13 mouse cellular contexts compared by ENCODE assay signal in the genomic region with DNA sequence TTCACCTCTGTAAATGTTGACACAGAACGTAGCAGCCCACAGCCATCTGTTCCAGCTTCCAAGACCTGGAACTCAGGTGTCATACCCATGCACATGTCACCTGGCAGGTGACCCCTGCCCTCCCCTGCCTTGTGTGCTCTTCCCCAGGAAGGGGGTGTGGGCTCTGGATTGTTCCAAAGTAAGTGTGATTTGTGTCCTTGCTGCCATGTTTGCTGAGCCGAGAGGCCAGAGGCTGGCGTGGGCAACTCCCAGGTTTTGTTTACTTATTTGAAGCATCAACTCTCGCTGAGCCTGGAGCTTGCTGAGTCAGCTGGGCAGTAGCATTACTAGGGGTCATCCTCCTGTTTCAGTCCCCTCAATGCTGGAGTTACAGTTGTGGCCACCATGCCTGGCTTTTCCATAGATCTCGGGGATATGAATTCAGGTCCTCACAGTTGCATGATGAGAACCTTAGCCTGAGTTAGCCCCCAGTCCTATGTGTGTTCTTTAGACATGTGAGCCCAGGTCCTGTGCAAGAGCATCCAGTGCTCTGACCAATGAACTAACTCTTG. TPM values are rescaled to one million over a fixed set of nuclear protein-coding genes. Genes with fewer than 3 reads are reported as not detected.
DNase-seq lines count a peak whose midpoint lies in the region; ATAC-seq and TF ChIP-seq lines count a peak whose summit lies in the region.
"Had no signal": no experiment of that assay in that cellular context is flagged by ENCODE, and none has a peak within 500 bp of the region (broad histone marks: within the 10 kb centered on the region; RNA-seq: fewer than 3 reads in every experiment).

TSS of gene Gm48552 (plus strand) at position 501 of the 551 bp plus-strand sequence.

- H3K4me1 ChIP-seq in forebrain, embryonic 13.5 days: peaks cover 28% of the 10 kb centered on the region
- peaks cover 17% of the 10 kb centered on the region for H3K4me1 ChIP-seq in forebrain, embryonic 16.5 days (replicated peaks; ENCODE audit: control insufficient read depth, insufficient read depth, low read length)
- H3K4me1 ChIP-seq in intestine, embryonic 15.5 days (replicated peaks): peaks cover 25% of the 10 kb centered on the region
- peaks cover 3% of the 10 kb centered on the region; the same call in 1 of the 2 replicates for H3K4me1 ChIP-seq in intestine, postnatal 0 days (replicated peaks; ENCODE audit: control insufficient read depth, insufficient read depth, low read length)
- H3K4me1 ChIP-seq in CH12.LX (ENCODE audit: control insufficient read depth in 1 of 2, insufficient read depth in 2 of 2): peaks cover 6 to 14% of the 10 kb centered on the region in 2 experiments
- H3K4me1 ChIP-seq in limb, embryonic 13.5 days: peaks cover 23% of the 10 kb centered on the region

- WGBS in forebrain, embryonic 13.5 days: 88% methylated on average over 5 of the region's 5 CpGs
- WGBS in forebrain, embryonic 16.5 days: 88% methylated on average over 5 of the region's 5 CpGs
- WGBS in intestine, embryonic 15.5 days: 58% methylated on average over 5 of the region's 5 CpGs
- 47% methylated on average over 5 of the region's 5 CpGs for WGBS in intestine, postnatal 0 days
- WGBS in limb, embryonic 13.5 days: 87% methylated on average over 5 of the region's 5 CpGs

- in situ Hi-C loops in CH12.LX (cut with MboI; ENCODE audit: low pct_ligation_motif_present, low pct_unique_long_range_greater_than_20kb, low sequenced_read_pairs): no loop called here

- peaks cover 48% of the 10 kb centered on the region for H3K36me3 ChIP-seq in forebrain, embryonic 13.5 days (ENCODE audit: poor library complexity, severe bottlenecking)
- H3K36me3 ChIP-seq in forebrain, embryonic 16.5 days (ENCODE audit: control insufficient read depth, insufficient read depth): peaks cover 17% of the 10 kb centered on the region
- peaks cover 24% of the 10 kb centered on the region for H3K36me3 ChIP-seq in intestine, embryonic 15.5 days
- H3K36me3 ChIP-seq in intestine, postnatal 0 days (ENCODE audit: control insufficient read depth, insufficient read depth): peaks cover 34% of the 10 kb centered on the region
- peaks cover 49 to 67% of the 10 kb centered on the region in 2 experiments for H3K36me3 ChIP-seq in CH12.LX (replicated peaks in 1 of 2; ENCODE audit: control insufficient read depth in 1 of 2, insufficient read depth in 1 of 2, low read length in 1 of 2)
- H3K36me3 ChIP-seq in limb, embryonic 13.5 days: peaks cover 37% of the 10 kb centered on the region

- H3K79me2 ChIP-seq in CH12.LX (replicated peaks; ENCODE audit: control insufficient read depth, extremely low read depth, insufficient read depth, poor library complexity, severe bottlenecking): peaks cover 19% of the 10 kb centered on the region

- no peak for ATAC-seq in forebrain, embryonic 13.5 days
- no peak for ATAC-seq in forebrain, embryonic 16.5 days
- no peak for ATAC-seq in intestine, embryonic 15.5 days
- ATAC-seq in intestine, postnatal 0 days: no peak
- no peak for ATAC-seq in limb, embryonic 13.5 days (ENCODE audit: low FRiP score, low read depth)

- TF ChIP-seq CTCF in intestine, postnatal 0 days (IDR thresholded peaks at IDR 0.05; ENCODE audit: low read depth): no peak
- TF ChIP-seq CTCF in CH12.LX (conservative IDR thresholded peaks at IDR 0.05 in 1 of 2, IDR thresholded peaks at IDR 0.05 in 1 of 2; ENCODE audit: low read depth in 2 of 2, low read length in 2 of 2): no peak

- no peaks in the 10 kb centered on the region for H3K27me3 ChIP-seq in forebrain, embryonic 13.5 days
- H3K27me3 ChIP-seq in forebrain, embryonic 16.5 days (replicated peaks; ENCODE audit: control insufficient read depth, insufficient read depth, low read length): no peaks in the 10 kb centered on the region
- no peaks in the 10 kb centered on the region for H3K27me3 ChIP-seq in intestine, embryonic 15.5 days (replicated peaks)
- H3K27me3 ChIP-seq in intestine, postnatal 0 days (replicated peaks; ENCODE audit: control insufficient read depth, insufficient read depth, low read length): no peaks in the 10 kb centered on the region
- no peaks in the 10 kb centered on the region for H3K27me3 ChIP-seq in CH12.LX (replicated peaks)
- no peaks in the 10 kb centered on the region for H3K27me3 ChIP-seq in limb, embryonic 13.5 days

- DNase-seq in CH12.LX (ENCODE audit: extremely low read depth): no peak
- DNase-seq in T-cell, adult 2 months (ENCODE audit: low spot score): no peak
- no peak for DNase-seq in adrenal gland, postnatal 4 days (ENCODE audit: low spot score in 2 of 2)
- DNase-seq: cerebellum, adult 11-12 months; layer of hippocampus, postnatal 36 days; thymus, postnatal 14 days had no signal

- no peak for TF ChIP-seq EP300 in CH12.LX (IDR thresholded peaks at IDR 0.05; ENCODE audit: low read length)

- H3K4me3 ChIP-seq in forebrain, embryonic 13.5 days: no peak within 1 kb of the TSS
- H3K4me3 ChIP-seq in forebrain, embryonic 16.5 days (replicated peaks; ENCODE audit: low read length): no peak within 1 kb of the TSS
- H3K4me3 ChIP-seq in intestine, embryonic 15.5 days (replicated peaks): no peak within 1 kb of the TSS
- H3K4me3 ChIP-seq in intestine, postnatal 0 days (ENCODE audit: low read depth, low read length): no peak within 1 kb of the TSS
- no peak within 1 kb of the TSS for H3K4me3 ChIP-seq in CH12.LX (replicated peaks in 1 of 3; ENCODE audit: low read depth in 2 of 3, low read length in 2 of 3, poor library complexity in 1 of 3)
- no peak within 1 kb of the TSS for H3K4me3 ChIP-seq in limb, embryonic 13.5 days

- TF ChIP-seq POLR2A in CH12.LX (IDR thresholded peaks at IDR 0.05; ENCODE audit: low read depth, low read length): 0 out of 2 replicates have a peak, but pooled peaks have one; percentile 4

- H3K9me3 ChIP-seq in forebrain, embryonic 13.5 days (replicated peaks): no peaks in the 10 kb centered on the region
- H3K9me3 ChIP-seq in forebrain, embryonic 16.5 days (ENCODE audit: control insufficient read depth, low read length): no peaks in the 10 kb centered on the region
- no peaks in the 10 kb centered on the region for H3K9me3 ChIP-seq in intestine, embryonic 15.5 days
- H3K9me3 ChIP-seq in intestine, postnatal 0 days (ENCODE audit: control insufficient read depth): no peaks in the 10 kb centered on the region
- H3K9me3 ChIP-seq in CH12.LX (replicated peaks; ENCODE audit: low read length): no peaks in the 10 kb centered on the region
- no peaks in the 10 kb centered on the region for H3K9me3 ChIP-seq in limb, embryonic 13.5 days

- H3K9ac ChIP-seq in forebrain, embryonic 13.5 days: 0 out of 2 replicates have a peak within 1 kb of the TSS, but pooled peaks have one; percentile 9
- H3K9ac ChIP-seq in forebrain, embryonic 16.5 days (replicated peaks; ENCODE audit: low read depth, low read length): no peak within 1 kb of the TSS
- peak within 1 kb of the TSS; percentile 5; the same call in 1 of the 2 replicates for H3K9ac ChIP-seq in intestine, embryonic 15.5 days
- H3K9ac ChIP-seq in intestine, postnatal 0 days (ENCODE audit: low read depth, low read length): no peak within 1 kb of the TSS; the same call in 1 of the 2 replicates
- no peak within 1 kb of the TSS for H3K9ac ChIP-seq in CH12.LX (ENCODE audit: insufficient read depth, low read depth)
- 0 out of 2 replicates have a peak within 1 kb of the TSS, but pooled peaks have one; percentile 8 for H3K9ac ChIP-seq in limb, embryonic 13.5 days
- H3K9ac ChIP-seq: liver, embryonic 14.5 days had no signal

- no peak within 1 kb of the TSS for H3K4me2 ChIP-seq in forebrain, embryonic 13.5 days
- no peak within 1 kb of the TSS for H3K4me2 ChIP-seq in forebrain, embryonic 16.5 days (ENCODE audit: low read length)
- no peak within 1 kb of the TSS for H3K4me2 ChIP-seq in intestine, embryonic 15.5 days (replicated peaks)
- no peak within 1 kb of the TSS for H3K4me2 ChIP-seq in intestine, postnatal 0 days (replicated peaks; ENCODE audit: low read depth)
- no peak within 1 kb of the TSS for H3K4me2 ChIP-seq in CH12.LX (ENCODE audit: insufficient read depth, low read depth, poor library complexity, severe bottlenecking)
- no peak within 1 kb of the TSS for H3K4me2 ChIP-seq in limb, embryonic 13.5 days (replicated peaks)

- no peak within 1 kb of the TSS for H3K27ac ChIP-seq in forebrain, embryonic 13.5 days
- no peak within 1 kb of the TSS for H3K27ac ChIP-seq in forebrain, embryonic 16.5 days (ENCODE audit: low read length)
- peak within 1 kb of the TSS; percentile 4; the same call in 1 of the 2 replicates for H3K27ac ChIP-seq in intestine, embryonic 15.5 days
- no peak within 1 kb of the TSS for H3K27ac ChIP-seq in intestine, postnatal 0 days (ENCODE audit: low read depth, low read length)
- H3K27ac ChIP-seq in CH12.LX (ENCODE audit: insufficient read depth, low read depth): no peak within 1 kb of the TSS
- H3K27ac ChIP-seq in limb, embryonic 13.5 days: no peak within 1 kb of the TSS
- H3K27ac ChIP-seq: liver, embryonic 14.5 days had no signal

- dilution Hi-C loops in CH12.LX (cut with MboI; ENCODE audit: extremely low pct_ligation_motif_present, extremely low pct_unique_long_range_greater_than_20kb, low sequenced_read_pairs): no loop called here

- TF ChIP-seq RAD21 in CH12.LX (IDR thresholded peaks at IDR 0.05; ENCODE audit: low read depth, low read length): no peak

TF ChIP-seq in CH12.LX, 34 proteins besides CTCF, POLR2A, EP300 and RAD21 (continues in another document):
- no peak for TF ChIP-seq ZMIZ1 (IDR thresholded peaks at IDR 0.05; ENCODE audit: low read depth, low read length)
- TF ChIP-seq CHD1 (IDR thresholded peaks at IDR 0.05; ENCODE audit: low read depth, low read length): no peak
- no peak for TF ChIP-seq KAT2A (IDR thresholded peaks at IDR 0.05; ENCODE audit: insufficient replicate concordance, low read length)
- TF ChIP-seq UBTF (IDR thresholded peaks at IDR 0.05; ENCODE audit: low read depth, low read length): no peak
- no peak for TF ChIP-seq SMC3 (IDR thresholded peaks at IDR 0.05; ENCODE audit: low read depth, low read length)
- no peak for TF ChIP-seq PAX5 (IDR thresholded peaks at IDR 0.05; ENCODE audit: low read length)
- no peak for TF ChIP-seq BHLHE40 (IDR thresholded peaks at IDR 0.05; ENCODE audit: low read depth, low read length)
- no peak for TF ChIP-seq MAZ (IDR thresholded peaks at IDR 0.05; ENCODE audit: low read depth, low read length)
- no peak for TF ChIP-seq NRF1 (IDR thresholded peaks at IDR 0.05; ENCODE audit: low read depth, low read length)

RNA-seq across cellular contexts. Expression of gene Gm48552, which starts in this region (rescaled TPM):
- polyA plus RNA-seq in forebrain, embryonic 13.5 days (2015; fragmentation: Nextera tagmentation; extraction: Ambion mirVana): 2.1 and 2.3 TPM in 2 replicates
- polyA plus RNA-seq in forebrain, embryonic 16.5 days (2015; fragmentation: Nextera tagmentation; extraction: Ambion mirVana): 1.0 and 2.2 TPM in 2 replicates
- polyA plus RNA-seq in intestine, embryonic 15.5 days (2015; fragmentation: Nextera tagmentation; extraction: Ambion mirVana): 1.4 TPM in 1 of 2 replicates, not detected in the other
- polyA plus RNA-seq in intestine, postnatal 0 days (2015; fragmentation: Nextera tagmentation; extraction: Ambion mirVana): 0.31 TPM in 1 of 2 replicates, not detected in the other
- 0.29 and 1.1 TPM in 2 replicates for total RNA-seq in CH12.LX (2012; rRNA removed)
- total RNA-seq in CH12.LX (2014; rRNA removed): 0.65 and 0.98 TPM in 2 replicates
- 0.46 and 1.2 TPM in 2 replicates for polyA plus RNA-seq in CH12.LX (2012; ENCODE audit: insufficient read length, low read depth)
- polyA plus RNA-seq in limb, embryonic 13.5 days (2015; fragmentation: Nextera tagmentation; extraction: Ambion mirVana): 1.7 and 1.9 TPM in 2 replicates
- 1 to 10 TPM; 2.6 to 4.1 TPM for total RNA-seq in adrenal gland, postnatal 4 days (2021)
- total RNA-seq: monocyte, adult 5-6 weeks had no signal

Comparison
In these comparisons a context has a peak if more than half of its experiments do, and no peak if none do; other contexts are left out.
1. H3K9ac ChIP-seq: peak in forebrain, embryonic 13.5 days (single experiment), intestine, embryonic 15.5 days (single experiment) and limb, embryonic 13.5 days (single experiment); none in forebrain, embryonic 16.5 days (single experiment), intestine, postnatal 0 days (single experiment) and CH12.LX (single experiment).